Mouse (Mus musculus) erythroblast, adult 5-6 weeks (primary cell): ENCODE data around the gene Zfp13. TPM values are rescaled to one million over a fixed set of nuclear protein-coding genes. Genes with fewer than 3 reads are reported as not detected.
A peak's percentile ranks its signal among the peaks of the same experiment; 100 is the strongest.
"Not testable (repeated sequence)": the region's sequence is repeated elsewhere in the genome, so short reads cannot be mapped to it uniquely, and the experiment has no call there.

Experiments
- ATAC-seq: replicated peaks from 2 replicates; pipeline ENCODE4 v1.8.0; 2016; ENCODE audit warnings: moderate number of reproducible peaks, mild to moderate bottlenecking, moderate TSS enrichment, inconsistent platforms; ENCODE audit not compliant: poor library complexity, low FRiP score, severe bottlenecking
- total RNA-seq, 2 experiments: library from RNA; stranded (forward) in 1 of 2; stranded (reverse) in 1 of 2; fragments of 150-400 nt in 1 of 2; fragments of 200-764, 138-1000 nt in 1 of 2; gene quantifications; 2 replicates each; pipeline versions ENCODE4 v1.2.3 to v1.2.4; 2015 to 2017; ENCODE audit warnings: low replicate concordance in 2 of 2

The Zfp13 gene
- total RNA-seq, 2 experiments from 2014 or later, result not detected

DNA sequence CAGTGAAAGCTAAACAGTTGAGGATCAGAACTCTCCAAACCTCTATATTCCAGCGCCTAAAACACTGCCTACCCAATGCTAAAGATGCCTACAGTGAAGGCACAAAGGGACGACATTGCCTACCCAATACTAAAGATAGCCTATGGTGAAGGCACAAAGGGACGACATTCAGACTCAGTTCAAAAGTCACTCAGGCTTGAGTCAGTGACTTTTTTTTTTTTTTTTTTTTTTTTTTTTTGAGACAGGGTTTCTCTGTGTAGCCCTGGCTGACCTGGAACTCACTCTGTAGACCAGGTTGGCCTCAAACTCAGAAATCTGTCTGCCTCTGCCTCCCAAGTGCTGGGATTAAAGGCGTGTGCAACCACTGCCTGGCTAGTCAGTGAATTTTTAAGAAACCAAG lies 4.1 kb downstream of the Zfp13 start:
- ATAC-seq, result not testable (repeated sequence)

DNA sequence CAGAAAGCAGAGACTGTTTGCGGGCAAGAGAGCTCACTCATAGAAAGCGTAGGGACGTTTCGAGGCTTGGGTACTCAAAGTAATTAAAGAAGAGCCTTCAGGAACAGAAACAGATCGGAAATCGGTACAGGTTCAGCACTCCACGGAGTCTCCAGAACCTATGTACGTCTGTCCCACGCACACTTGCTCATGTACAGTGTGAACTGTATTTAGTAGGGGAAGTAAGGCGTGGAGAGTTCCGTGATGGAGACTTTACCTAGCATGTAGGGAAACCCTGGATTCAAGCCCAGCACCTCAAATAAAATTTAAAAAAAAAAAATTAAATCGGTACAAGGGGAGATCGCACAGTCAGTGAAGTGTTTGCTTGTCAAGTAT lies 6.4 kb downstream of the Zfp13 start:
- ATAC-seq, result peak; percentile 47

DNA sequence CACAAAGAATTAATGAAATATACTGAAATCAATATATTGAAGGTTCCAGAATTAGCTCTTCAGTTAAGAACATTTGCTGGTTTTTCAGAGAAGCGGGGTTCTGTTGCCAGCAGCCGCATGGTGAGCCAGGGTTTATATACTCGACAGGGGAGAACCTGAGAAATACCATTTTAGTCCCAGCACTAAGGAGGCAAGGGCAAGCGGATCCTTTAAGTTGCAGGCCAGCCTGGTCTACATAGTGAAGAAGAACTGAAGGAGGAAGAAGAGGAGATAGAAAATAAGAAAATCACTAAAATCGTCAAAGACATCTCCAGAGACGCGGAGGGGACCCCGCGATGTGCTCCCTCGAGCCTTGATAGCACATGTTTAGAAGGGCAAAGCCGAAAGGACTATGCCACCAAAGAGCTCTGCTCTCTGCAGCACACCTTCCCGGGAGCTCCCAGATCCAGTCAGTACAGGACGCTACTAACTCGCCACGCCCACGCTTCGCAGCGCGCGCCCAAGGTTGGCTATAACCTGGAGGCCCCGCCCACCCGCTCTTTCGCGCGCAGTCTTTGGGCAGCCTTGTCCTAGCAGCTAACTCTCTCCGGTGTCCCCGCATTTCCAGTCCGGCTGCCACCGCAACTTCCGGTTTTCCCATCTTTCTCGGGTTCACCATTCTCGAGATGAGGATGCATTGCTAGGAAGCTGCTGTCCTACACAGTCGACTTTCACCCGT lies 6.9 kb downstream of the Zfp13 start:
- peak; percentile 100 for ATAC-seq

DNA sequence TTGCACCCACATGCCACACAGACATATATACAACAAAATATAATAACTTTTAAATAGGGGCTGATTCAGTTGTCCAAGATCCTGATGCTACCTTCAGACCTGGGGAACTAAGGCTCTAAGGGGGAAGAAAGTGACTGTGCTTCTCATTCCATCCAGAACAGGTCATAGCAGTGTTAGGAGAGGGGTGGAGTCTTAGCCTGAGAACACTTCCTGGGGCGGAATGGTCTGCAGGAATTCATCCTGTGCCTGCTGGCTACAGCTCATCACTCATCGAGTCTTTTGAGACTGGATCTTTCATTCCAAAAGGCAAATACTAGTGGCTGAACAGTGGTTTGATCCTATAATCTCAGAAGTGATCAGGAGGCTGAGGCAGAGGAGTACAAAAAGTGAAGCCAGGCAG lies 12.0 kb downstream of the Zfp13 start:
- no peak for ATAC-seq

DNA sequence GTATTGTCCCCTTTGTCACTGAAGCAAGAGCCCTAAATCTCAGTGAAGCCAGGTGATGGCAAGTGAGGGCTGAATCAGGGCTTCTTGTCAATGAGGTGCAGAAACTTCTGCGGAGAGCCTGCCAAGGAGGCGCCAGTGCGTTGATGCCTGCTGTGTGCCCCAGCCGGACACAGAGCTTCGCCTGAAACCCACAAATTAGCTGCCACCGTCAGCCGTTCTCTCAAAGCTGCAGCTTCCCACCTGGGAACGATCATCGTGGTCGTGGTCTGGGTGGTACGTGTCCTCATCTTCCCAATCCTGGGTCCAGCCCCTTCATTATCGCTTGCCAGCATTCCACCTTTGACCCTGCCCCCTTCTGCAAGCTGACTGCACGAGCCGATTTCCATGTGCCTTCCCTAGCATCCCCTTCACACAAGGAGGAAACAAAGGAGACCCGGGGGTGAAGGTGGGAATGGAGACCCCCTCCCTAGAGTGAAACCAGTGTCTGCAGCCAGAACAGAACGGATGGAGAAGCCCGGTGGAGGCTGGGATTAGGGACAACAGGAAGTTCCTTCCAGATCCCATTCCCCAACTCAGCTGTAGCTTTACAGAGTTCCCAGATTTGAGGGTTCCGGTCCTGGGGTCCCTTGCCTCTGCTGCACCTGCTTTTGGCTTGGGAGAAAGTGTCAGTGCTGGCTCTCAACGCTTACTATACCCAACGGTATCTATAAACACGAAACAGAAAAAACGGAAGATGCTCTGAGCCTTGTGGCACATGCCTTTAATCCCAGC lies 13.4 kb downstream of the Zfp13 start:
- ATAC-seq, result no peak

DNA sequence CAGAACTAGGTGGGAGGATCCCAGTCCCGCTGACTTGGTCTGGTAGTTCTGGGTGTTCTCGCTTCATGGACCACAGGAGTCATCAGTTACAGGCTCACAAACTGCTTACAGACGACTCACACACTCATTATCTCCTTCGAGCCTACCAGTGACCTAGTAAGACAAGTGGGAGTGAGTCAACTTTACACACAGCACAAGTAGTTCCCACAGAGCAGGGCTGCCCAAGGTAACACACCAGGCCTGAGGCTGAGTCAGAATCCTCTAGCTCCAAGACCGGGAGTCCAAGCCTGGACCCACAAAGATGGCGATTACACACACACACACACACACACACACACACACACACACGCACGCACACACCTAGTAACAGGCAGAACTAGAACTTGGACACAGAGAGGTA lies 14.5 kb downstream of the Zfp13 start:
- ATAC-seq, result no peak

DNA sequence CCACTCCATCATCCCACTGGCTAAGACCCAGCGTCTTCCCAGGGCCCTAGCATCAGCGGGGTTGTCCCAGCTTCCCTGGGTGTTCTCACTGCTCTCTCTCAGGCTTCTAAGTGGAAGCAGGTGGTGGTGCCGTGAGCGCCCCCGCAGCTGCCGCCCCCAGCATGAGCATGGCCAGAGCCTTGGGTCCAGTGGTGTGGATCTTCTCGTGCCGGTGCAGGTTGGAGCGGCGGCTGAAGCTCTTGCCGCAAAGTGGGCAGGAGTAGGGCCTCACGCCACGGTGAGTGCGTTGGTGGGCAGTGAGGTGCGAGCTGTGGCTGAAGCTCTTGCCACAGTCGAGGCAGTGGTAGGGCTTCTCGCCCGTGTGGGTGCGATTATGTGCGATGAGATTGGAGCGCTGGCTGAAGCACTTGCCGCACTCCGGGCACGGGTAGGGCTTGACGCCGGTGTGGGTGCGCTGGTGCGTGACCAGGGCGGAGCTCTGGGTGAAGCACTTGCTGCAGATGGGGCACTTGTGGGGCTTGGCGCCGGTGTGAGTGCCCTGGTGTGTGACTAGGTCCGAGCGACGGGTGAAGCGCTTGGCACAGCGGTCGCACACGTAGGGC lies 23.2 kb downstream of the Zfp13 start:
- ATAC-seq, result no peak

DNA sequence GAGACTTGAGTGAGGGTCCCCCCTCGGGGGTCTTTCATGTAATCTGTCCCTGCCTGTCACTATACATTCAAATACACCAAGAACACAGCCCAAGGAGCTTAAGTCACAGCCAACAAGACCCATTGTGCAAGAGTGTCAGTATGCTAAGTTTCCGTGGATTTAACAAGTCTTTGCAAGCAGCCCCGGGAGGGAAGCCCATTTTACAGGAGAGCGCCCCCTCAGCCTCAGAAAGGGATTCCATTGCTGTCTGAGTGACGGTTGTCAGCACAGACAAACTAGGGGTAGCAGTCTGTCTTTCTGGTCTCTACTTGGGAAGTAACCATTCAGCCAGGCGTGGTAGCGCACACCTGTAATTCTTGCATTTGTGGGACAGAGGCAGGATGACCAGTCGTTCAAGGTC lies 25.2 kb downstream of the Zfp13 start:
- no peak for ATAC-seq

DNA sequence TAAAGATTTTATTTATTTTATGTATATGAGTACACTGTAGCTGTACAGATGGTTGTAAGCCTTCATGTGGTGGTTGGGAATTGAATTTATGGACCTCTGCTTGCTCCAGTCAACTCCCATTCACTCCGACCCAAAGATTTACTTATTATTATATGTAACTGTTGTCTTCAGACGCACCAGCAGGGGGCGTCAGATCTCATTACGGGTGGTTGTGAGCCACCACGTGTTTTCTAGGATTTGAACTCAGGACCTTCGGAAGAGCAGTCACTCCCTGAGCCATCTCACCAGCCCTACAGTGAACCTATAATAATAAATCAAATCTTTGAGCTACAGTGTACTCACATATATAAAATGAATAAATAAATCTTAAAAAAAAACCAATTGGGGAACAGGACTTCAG lies 27.2 kb downstream of the Zfp13 start:
- no peak for ATAC-seq

DNA sequence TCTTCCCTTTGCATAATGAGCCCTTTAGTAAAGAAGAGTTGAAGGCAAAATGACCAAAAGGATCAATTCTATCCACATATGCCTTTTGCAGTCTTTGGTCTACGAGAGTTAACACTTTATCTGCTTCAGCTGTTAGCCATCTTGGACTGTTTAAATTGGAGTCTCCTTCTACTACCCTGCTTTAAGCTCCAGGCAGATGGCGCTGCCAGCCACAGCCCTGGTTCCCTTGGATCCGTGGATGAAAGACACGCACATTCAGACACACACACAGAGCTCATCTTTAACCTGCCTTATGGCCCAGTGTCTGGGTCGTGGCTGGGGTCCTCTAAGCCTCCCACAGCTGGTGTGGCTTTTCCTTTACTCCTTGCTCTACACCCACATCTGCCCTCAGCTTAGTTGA lies 28.2 kb downstream of the Zfp13 start:
- ATAC-seq, result no peak

DNA sequence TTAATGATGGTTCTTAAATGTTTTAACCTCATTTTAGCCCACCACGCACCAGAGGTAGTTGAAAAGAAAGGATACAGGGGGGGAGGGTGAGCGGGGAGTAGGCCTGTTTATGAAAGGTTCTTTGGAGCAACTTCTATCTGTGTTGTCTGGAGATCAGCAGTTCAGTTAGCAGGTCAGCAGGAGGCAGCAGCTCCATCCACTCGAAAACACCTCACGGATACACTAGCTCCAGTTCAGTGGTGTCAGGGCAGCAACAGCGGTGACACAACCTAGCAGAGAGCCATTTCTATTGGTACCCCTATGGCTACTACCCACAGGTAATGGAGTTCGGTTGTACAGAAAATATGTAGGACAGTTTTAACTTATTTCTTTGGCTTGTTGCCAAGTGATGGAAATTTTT lies 29.3 kb downstream of the Zfp13 start:
- no peak for ATAC-seq

DNA sequence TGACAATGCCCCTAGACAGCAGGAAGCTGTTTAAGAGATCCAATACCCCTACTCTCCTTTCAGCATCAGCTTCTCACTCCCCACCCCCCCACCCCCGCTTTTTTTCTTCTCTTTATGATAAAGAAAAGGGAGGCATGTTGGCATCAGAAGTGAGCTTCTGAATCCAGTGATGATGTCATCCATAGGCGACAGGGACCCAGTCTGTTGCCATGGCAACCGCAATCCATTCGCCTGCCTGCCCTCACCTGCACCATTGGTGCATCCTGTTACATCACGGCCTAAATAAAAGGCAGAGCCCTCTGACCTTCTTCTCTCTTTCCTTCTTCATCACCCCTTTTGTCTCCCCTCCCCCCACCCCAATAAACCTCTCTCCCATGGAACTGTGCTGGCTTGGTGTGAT lies 30.9 kb downstream of the Zfp13 start:
- no peak for ATAC-seq

DNA sequence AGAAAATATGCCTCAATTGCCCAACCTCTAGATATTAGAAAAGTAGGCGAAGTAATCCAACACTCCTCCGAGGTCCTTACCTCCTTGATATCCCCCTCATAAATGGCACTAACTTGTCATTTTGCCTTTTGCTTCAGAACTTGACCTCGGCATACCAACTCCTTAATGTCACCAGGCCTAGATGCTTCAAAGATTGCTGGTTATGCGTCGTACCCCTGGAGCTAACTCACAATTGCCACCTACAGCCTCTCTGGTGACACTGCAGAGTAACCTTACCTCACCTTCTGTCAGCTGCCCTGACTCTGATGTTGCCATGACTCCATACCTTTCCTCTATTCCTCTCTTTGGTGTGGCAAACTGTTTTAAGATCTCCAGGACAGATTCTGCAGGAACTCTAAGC lies 32.5 kb downstream of the Zfp13 start:
- no peak for ATAC-seq

DNA sequence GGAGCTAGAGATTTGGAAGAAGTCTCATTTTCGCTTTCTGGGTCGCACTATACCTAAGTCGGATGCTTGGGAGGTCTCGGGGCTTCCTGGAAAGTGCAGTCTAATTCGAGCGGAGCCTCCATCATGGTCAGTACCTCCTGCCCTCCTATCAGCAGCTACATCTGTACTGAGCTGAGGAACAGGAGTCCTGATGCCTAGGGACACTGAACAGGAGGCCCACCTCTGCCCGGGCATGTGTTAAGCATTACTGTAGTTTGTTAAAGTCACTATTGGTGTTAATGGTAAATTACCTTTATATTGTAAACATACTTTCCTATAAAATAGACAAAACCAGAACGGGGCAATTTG lies 34.9 kb downstream of the Zfp13 start:
- peak; percentile 82 for ATAC-seq

DNA sequence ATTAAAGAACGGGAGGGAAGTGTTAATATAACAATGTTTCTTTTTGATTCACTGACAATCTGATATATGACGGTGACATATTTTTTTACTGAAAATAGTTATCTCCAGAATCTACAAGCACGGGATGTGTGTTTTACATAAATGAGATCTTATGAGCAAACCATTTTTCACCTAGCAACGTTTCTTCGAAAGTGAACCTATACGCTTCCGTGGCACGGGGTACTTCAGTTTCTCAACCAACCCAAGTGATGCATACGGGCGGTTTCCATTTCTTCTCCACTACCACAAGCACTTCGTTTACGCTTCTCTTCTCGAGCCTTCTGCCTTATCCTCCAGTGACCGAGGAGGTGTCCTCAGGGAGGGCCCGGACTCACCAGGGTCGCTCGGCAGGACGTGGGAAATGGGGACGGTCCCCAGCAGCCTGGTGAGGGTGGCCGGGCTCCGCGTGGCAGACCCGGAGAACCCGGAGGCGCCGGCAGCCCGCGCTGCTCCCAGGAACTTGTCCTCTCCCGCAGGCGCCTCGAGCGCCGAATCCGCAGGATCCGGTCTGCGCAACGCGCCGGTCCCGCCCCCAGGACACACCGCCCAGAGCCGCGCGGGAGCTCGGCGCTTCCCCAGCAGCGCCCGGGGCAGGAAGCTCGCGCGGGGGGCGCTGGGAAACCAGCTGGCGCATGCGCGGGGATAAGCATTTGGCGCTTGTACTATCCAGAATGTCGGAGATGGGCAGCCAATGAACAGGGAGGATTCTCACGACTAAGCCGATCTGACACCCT lies 35.5 kb downstream of the Zfp13 start, which contains the start of gene Zfp213:
Gene Zfp213, minus strand, starts transcription at position 644 of the 773 bp plus-strand sequence.
- peak; percentile 95 for ATAC-seq

DNA sequence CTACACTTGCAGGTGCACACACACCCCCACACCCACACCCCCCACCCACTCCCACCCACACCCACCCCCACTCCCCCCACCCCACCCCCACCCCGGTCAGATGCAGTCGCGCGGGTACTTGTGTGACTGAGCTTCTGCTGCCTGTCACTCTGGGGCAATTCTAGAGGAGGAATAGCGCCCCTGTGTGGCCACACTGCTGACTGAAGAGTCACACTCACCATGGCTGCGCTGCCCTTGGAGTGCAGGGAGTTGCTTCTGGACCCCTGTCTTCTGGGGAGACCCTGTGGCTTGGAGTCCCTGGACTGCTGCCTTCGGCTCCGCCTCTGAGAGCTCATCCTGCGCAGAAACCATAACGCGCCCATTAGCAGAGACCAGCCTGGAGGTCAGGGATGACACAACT lies 39.5 kb downstream of the Zfp13 start:
- ATAC-seq, result no peak

DNA sequence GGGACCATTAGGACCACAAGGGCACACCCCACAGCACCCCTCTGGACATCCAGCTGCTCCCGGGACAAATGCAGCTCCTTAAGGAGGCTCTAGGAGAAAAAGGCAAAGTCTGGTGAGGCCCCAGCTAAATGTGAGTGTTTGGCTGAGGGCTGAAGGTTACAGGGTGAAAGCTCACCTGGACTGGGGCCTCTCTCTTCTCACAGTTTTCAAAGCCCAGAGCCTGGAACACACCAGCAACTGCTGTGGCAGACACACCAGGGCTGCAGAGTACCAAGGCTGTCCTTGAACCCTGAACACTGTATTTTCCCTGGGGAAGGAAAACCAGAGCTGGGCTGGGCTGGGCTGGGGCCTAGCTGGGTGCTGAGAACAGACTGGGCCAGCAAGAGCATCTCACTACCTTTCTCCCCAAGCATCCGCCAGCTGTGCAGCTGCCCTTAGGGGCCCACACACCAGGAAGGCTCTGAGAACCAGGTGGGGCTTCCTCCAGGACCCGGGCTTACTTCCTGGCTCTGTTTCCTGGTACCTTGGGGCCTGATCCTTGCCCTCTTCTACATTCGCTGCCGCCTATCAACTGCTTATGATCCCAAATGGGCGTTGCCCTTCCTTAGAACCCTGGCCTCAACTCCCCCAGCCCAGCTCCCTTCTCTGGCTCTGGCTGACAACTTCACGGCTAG lies 43.9 kb downstream of the Zfp13 start:
- no peak for ATAC-seq

DNA sequence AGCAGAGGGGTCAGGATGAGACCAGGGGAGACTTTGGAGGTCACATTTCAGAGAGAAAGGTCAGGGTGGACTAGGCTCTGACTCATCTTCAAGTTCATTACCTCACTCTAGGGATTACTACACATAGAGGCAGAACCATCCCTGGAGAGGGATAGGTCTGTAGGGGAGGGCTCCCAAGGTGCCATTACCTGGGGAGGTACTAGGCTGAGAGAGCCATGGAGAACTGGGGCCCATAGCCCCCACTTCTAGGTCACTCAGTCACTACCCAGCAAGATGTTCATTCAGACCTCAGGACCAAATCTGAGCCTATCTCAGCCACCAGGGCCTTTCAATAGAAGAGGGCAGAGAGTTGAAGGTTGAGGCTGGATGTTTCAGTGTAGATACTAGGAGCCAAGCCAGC lies 45.0 kb downstream of the Zfp13 start:
- ATAC-seq, result no peak

DNA sequence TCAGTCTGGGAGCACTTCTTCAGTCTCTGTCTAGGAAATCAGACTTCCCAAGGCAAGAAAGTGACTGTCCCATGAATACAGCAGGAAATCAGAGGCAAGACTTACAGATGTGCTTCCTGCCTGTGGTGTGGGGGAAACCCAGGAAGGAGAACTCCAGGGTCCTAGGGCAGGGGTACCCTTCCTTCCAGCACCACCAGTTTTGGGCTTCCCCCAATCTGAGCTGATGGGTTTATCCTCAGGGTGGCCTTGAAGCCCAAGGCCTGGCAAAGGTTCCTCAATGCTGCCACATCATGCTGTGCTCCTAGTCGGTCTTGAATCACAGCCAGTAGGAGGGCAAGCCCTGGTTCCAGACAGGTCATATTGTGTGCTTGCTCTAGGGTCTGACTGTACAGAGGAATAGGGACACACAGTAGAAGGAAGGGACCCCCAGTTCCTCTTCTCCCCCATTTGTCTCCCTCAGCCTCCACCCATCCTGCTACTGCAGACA lies 45.6 kb downstream of the Zfp13 start:
- no peak for ATAC-seq
